Mouse (Mus musculus): ENCODE results near the gene Flt3.

DNA sequence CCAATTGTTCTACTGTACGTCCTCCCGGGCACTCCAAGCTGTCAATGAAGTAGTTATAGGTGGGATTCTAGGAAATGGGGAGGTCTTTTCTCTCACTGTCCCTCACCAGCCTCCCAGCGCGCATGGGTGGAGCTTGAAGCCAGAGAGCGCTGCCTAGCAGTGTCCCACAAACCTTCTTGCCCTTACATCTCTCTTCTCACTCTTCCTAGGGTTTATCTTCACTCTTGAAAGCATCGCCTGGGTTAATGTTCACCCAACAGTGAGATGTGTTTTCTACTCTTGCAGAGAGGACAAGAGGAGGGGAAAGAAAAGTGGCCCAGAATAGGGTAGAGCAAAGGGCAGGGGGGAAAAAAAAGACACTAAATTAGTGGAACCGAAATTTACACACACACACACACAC lies 83.0 kb downstream of the Flt3 start:
- TF ChIP-seq CTCF (IDR thresholded peaks at IDR 0.05) (no peak), POLR2A (IDR thresholded peaks at IDR 0.05; ENCODE audit: insufficient read depth, low read depth, low read length) (no peak)

All from heart, adult 2 months (tissue).